Mouse (Mus musculus): ENCODE data around the gene Zfp868. TPM values are rescaled to one million over a fixed set of nuclear protein-coding genes. Genes with fewer than 3 reads are reported as not detected.
"Not testable (repeated sequence)": the region's sequence is repeated elsewhere in the genome, so short reads cannot be mapped to it uniquely, and the experiment has no call there.

The Zfp868 gene
- total RNA-seq (2017), result 13.1 and 28.9 TPM in 2 replicates

DNA sequence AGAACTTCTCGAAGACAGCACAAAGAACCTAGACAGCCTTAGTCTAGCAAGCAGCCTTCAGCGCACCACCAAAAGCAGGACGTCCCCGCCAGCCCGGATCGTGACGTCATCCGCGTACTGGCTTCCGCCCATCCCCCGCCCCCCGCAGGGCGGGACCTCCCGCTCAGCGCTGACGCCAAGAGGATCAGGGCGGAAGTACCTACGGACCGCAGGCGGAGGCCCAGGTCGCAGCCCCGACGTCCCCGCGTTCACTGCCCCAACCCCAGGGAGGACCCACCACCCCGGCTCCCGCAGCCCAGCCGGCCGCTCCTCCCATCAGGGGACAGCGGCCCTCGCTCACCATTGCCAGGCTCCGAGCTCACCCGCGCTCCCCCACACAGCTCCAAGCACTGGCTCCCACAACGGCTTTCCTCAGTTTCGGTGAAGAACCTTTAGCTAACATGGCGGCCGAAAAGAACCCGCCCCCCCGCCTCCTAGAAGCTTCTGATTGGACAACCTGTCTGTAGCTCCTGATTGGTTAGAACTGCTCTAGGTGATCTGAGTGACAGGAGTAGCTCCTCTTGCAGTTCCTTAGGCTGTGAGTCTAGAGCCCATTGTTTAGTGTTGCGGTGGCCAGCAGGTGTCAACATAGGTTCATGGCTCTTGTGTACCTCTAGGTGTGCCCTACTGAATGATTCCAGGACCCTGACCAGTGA, at the start of gene Zfp868:
TSS of gene Zfp868 (minus strand) at position 454 of the 695 bp plus-strand sequence.
- peak; percentile 95 for ATAC-seq (replicated peaks; ENCODE audit: low read depth, poor library complexity, severe bottlenecking)

DNA sequence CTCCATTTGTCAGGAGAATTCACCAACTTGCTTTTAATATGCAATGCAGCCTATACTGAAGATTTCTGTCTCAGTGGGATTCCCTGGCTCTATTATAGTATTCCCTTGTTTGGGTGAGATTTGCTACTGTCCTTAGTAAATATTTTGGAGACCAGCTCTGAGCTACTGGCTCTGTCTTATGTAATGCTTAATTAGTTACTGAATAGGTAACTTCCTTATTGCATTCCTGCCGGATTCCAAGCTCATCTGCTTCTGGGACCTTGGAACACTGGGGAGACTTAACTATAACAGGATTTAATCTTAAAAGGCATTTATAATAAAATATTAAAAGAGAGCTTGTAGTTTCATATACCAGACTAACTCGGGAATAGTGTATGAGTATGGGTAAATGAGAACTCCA, 39.7 kb upstream of the Zfp868 start:
- ATAC-seq (replicated peaks; ENCODE audit: low read depth, poor library complexity, severe bottlenecking), result not testable (repeated sequence)

DNA sequence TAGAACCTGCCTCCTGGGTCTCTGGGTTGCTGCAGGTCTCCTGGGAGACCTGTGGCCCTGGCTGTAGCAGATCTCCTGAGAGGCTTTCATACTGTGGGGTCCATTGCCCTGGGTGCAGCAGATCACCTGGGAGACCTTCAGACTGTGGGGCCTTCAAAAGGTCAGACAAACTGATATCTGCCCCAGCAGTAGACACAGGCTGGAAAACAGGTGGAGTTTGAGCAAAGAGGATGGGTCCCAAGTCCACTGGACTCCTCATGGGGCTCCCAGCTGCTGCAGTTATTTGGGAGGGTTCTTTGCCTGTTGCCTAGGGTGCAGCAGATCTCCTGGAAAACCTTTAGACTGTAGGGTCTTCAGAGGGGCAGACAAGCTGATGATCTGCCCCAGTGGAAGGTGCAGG, 35.9 kb upstream of the Zfp868 start:
- no peak for ATAC-seq (replicated peaks; ENCODE audit: low read depth, poor library complexity, severe bottlenecking)

DNA sequence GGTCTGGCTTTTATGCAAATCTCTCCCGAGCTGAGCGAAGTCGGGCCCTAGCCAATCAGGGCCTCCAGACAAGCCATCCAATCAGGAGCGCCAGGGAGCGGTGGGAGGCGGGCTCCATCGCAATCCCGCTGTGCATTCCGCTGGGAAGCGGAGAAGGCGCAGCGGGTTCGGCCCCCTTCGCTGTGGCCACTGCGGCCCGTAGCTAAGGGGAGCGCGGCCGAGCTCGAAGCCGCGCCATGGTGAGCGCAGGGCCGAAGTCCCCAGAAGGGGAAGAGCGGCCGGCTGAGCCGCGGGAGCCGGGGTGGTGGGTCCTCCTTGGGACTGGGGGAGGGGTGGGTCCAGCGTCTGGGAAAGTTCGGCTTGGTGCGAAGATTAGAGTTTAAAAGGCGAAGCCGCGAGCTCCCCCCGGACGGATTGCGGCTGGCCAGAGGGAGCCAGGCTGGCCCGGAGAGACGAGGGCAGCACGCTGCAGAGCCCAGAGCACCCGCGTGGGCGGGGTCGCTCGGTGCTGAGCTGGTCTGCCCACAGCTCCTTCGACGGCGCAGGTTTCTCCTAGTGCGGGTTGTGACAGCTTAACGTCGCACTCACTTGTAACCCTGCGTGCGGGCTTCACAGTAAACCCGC, 29.1 kb upstream of the Zfp868 start, which contains the start of gene Zfp964:
TSS of gene Zfp964 (plus strand) at position 122 of the 624 bp plus-strand sequence.
- peak; percentile 99 for ATAC-seq (replicated peaks; ENCODE audit: low read depth, poor library complexity, severe bottlenecking)

DNA sequence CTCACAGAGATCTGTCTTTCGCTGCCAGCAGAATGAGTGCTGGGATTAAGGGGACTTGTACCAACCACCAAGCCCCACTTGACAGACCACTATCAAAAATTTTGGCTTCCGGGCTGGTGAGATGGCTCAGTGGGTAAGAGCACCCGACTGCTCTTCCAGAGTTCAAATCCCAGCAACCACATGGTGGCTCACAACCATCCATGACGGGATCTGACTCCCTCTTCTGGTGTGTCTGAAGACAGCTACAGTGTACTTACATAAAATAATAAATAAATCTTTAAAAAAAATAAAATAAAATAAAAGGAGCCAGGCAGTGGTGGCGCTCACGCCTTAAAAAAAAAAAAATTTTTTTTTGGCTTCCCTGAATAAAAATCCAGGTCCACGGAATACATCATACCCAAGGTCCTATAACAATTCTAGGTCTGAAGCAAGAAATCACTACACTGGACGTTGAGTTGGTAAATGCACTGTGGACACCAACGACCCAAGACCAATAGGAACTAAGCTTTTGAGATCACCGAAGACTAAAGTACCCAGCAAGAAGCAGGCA, 28.5 kb upstream of the Zfp868 start:
- no peak for ATAC-seq (replicated peaks; ENCODE audit: low read depth, poor library complexity, severe bottlenecking)

DNA sequence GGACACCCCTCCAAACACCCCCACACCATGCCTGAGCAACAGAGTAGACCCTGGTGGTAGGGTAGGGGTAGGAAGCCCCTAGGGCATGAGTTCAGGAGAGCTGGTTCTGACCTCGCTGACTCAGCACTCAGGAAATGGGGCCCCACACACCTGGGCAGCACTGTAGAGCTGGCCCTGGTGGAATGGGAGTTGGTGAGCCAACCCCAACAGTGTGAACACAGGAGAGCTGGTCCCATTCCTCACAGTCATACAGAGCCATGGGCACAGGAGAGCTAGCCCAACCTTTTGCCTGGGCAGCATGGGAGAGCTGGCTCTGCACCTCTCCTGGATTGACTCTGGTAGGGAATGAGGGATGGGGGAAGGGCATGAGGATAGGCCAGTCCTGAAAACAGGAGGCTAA, 7.3 kb downstream of the Zfp868 start:
- ATAC-seq (replicated peaks; ENCODE audit: low read depth, poor library complexity, severe bottlenecking), result no peak

DNA sequence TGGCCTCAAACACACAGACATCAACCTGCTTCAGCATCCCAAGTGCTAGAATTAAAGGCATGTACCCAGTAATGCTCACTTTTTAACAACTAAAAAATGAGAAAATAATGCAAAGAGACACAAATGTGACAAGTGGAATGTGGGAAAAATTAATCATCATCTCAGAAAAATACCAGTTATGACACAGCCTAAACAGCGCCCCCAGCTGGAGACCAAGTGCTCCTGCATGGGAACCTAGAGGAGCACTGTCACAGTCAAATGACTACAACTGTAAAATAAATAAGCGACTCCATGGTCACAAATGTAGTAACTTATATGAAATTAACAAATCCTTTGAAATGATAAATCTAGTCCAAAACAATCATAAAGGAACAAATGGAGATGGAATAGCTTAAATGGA, 10.7 kb downstream of the Zfp868 start:
- ATAC-seq (replicated peaks; ENCODE audit: low read depth, poor library complexity, severe bottlenecking), result 0 out of 2 replicates have a peak, but pooled peaks have one; percentile 50

DNA sequence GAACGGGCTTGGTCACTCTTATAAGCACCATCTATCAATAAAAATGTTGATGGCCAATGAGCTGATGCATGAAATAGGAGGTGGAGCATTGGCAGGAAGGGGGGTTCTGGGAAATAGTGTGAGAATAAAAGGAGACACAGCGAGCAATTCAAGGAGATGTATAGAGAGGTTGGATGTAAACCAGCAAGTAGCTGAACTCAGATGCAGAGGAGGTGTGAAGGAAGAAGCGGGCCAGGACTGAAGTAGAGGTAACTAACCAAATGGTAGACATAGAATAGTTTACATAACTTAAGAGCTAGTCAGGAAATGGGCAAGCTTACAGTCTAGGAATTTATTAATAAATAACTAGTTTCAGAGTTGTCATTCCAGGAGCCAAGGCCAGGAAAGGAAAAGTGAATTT, 27.8 kb downstream of the Zfp868 start:
- not testable (repeated sequence) for ATAC-seq (replicated peaks; ENCODE audit: low read depth, poor library complexity, severe bottlenecking)

DNA sequence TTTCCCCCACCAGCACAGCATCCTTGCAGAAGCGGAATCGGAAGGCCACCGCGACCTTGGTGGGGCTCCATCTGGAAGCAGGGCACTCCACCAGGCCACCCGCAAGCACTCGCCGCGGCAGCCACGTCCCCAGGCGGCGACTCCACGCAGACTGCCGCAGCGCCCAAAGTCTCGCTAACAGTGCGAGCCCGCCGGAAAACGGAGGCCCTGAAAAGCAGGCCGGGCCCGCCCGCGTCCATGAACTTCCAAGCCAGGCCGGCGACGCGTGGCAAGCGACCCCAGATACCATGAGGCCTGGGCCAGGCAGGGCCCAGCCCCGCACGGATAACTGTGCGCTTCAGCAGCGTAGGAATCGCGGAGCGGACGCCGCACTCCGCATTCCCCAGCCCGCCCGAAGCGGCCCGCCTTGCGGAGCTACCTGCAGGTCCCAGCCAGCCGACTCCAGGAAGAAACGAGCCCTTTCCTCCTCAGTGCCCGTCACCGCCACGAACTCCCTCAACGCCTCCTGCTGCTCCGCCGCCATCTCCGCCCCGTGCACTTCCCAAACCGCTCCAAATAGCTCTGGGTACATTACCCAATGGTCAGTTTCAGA, 40.6 kb downstream of the Zfp868 start:
- ATAC-seq (replicated peaks; ENCODE audit: low read depth, poor library complexity, severe bottlenecking), result no peak

DNA sequence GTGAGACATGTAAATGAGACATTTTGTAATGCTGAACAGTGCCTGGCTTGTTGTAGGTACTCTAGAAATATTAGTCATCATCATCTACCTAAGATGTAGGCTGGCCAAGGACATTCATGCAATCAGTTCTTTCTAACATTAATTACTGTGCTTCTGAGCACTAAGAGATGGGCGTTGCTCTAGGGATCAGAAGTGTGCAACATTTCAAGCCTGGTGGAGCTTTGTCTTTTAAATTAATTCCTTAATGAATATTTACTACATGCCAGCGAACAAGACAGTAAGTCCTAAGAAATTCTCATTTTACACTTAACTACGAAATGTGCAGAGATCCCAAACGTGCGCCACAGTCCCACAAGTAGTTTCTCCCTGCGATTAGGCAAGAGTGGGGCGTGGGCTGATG, 41.1 kb downstream of the Zfp868 start:
- not testable (repeated sequence) for ATAC-seq (replicated peaks; ENCODE audit: low read depth, poor library complexity, severe bottlenecking)

Other genes starting within 250 kb of the Zfp868 start
- gene Gm9495, start 172.0 kb downstream of the Zfp868 start, total RNA-seq (2017), result not detected in 2 replicates
- not detected in 2 replicates for gene Gm7697, start 102.6 kb downstream of the Zfp868 start, total RNA-seq (2017)
- gene Zfp964, start 28.9 kb upstream of the Zfp868 start, total RNA-seq (2017), result 0.59 and 0.87 TPM in 2 replicates
- 31.2 and 36.5 TPM in 2 replicates for gene Zfp869, start 85.2 kb upstream of the Zfp868 start, total RNA-seq (2017)
- gene Zfp963, start 124.4 kb upstream of the Zfp868 start, total RNA-seq (2017), result 1.9 and 4.8 TPM in 2 replicates
- not detected in 2 replicates for gene Gm20422, start 149.3 kb upstream of the Zfp868 start, total RNA-seq (2017)
- 12.9 and 19.5 TPM in 2 replicates for gene Atp13a1, start 165.6 kb upstream of the Zfp868 start, total RNA-seq (2017)
- 23.3 and 32.0 TPM in 2 replicates for gene Zfp866, start 165.6 kb upstream of the Zfp868 start, total RNA-seq (2017)
- 26.0 and 27.0 TPM in 2 replicates for gene Gmip, start 183.1 kb upstream of the Zfp868 start, total RNA-seq (2017)
- gene Lpar2, start 196.9 kb upstream of the Zfp868 start, total RNA-seq (2017), result 1.4 and 1.5 TPM in 2 replicates
- gene Pbx4, start 206.9 kb upstream of the Zfp868 start, total RNA-seq (2017), result 14.2 and 15.3 TPM in 2 replicates

Measured in common myeloid progenitor, adult 5-6 weeks (primary cell).